Mouse (Mus musculus): Measurements from ENCODE around the gene Krtap7-1. TPM values are rescaled to one million over a fixed set of nuclear protein-coding genes. Genes with fewer than 3 reads are reported as not detected.

Gene Krtap7-1
- not detected for polyA plus RNA-seq (2017; shearing (Covaris generic))

DNA sequence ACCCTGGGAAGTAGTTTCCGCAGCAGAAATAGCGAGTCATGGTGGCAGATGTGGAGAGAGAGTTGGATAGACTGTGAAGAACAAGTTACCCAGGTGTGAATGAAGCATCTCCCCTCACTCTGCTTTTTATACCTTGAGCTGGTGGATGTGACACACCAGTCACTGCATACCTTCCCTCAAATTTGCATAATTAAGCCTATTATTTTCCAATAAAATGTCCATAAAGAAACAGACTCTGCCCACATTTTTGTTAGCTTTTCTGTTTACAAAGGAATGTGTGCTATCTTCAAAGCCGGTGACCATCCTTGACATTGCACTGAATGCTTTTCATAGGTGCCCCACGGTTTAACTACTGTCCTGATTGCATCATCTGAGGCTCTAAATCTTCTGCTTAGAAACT, at the start of gene Krtap7-1:
Gene Krtap7-1, minus strand, starts transcription at position 101 of the 400 bp plus-strand sequence.

GRCm38 (mm10) chr16:89487852-89488251, 20.3 kb downstream of the Krtap7-1 start, which contains the start of gene Krtap8-1:
Krtap8-1 (minus strand) TSS chr16:89487952.

Other genes starting within 250 kb of the Krtap7-1 start
- not detected for gene Krtap21-1, start 104.5 kb downstream of the Krtap7-1 start, polyA plus RNA-seq (2017; shearing (Covaris generic))
- not detected for gene Krtap6-2, start 88.2 kb downstream of the Krtap7-1 start, polyA plus RNA-seq (2017; shearing (Covaris generic))
- not detected for gene Krtap8-1, start 20.4 kb downstream of the Krtap7-1 start, polyA plus RNA-seq (2017; shearing (Covaris generic))
- gene Krtap11-1, start 62.9 kb upstream of the Krtap7-1 start, polyA plus RNA-seq (2017; shearing (Covaris generic)): not detected